Comparison of ENCODE assay signal across 8 mouse cellular contexts in genomic region chr6:70824085-70824986, GRCm38 (mm10). TPM values are rescaled to one million over a fixed set of nuclear protein-coding genes. Genes with fewer than 3 reads are reported as not detected.
DNase-seq lines count a peak whose midpoint lies in the region; ATAC-seq and TF ChIP-seq lines count a peak whose summit lies in the region.

No protein-coding gene starts in this region.

- H3K4me2 ChIP-seq in heart, embryonic 12.5 days, result peak overlapping the region; percentile 79
- H3K4me2 ChIP-seq in kidney, embryonic 15.5 days, result peak overlapping the region; percentile 76
- peak overlapping the region; percentile 70 for H3K4me2 ChIP-seq in limb, embryonic 14.5 days (replicated peaks; ENCODE audit: low read depth, low read length, severe bottlenecking)
- peak overlapping the region; percentile 75 for H3K4me2 ChIP-seq in midbrain, embryonic 14.5 days (ENCODE audit: low read length)

- no peaks in the 10 kb centered on the region for H3K27me3 ChIP-seq in erythroblast, embryonic 14.5 days (ENCODE audit: control insufficient read depth)
- H3K27me3 ChIP-seq in heart, embryonic 12.5 days (replicated peaks), result no peaks in the 10 kb centered on the region
- no peaks in the 10 kb centered on the region for H3K27me3 ChIP-seq in kidney, embryonic 15.5 days
- H3K27me3 ChIP-seq in limb, embryonic 14.5 days (ENCODE audit: control insufficient read depth, insufficient read depth, low read length), result no peaks in the 10 kb centered on the region
- no peaks in the 10 kb centered on the region for H3K27me3 ChIP-seq in midbrain, embryonic 14.5 days (ENCODE audit: control insufficient read depth, insufficient read depth, low read length)

- peak; percentile 97 for ATAC-seq in heart, embryonic 12.5 days (ENCODE audit: insufficient number of reproducible peaks, low FRiP score)
- peak; percentile 95 for ATAC-seq in kidney, embryonic 15.5 days (replicated peaks; ENCODE audit: low FRiP score)
- peak; percentile 88 for ATAC-seq in limb, embryonic 14.5 days (ENCODE audit: low FRiP score, low read depth)
- ATAC-seq in midbrain, embryonic 14.5 days (ENCODE audit: low FRiP score, low TSS enrichment), result peak; percentile 93

- peak overlapping the region; percentile 83 for H3K27ac ChIP-seq in heart, embryonic 12.5 days (ENCODE audit: poor library complexity, severe bottlenecking)
- H3K27ac ChIP-seq in kidney, embryonic 15.5 days, result 0 out of 2 replicates have a peak overlapping the region, but pooled peaks have one; percentile 7
- H3K27ac ChIP-seq in limb, embryonic 14.5 days (replicated peaks; ENCODE audit: low read depth, low read length), result no peak overlapping the region
- H3K27ac ChIP-seq in midbrain, embryonic 14.5 days (replicated peaks; ENCODE audit: low read depth, low read length), result peak overlapping the region; percentile 45

- H3K9me3 ChIP-seq in erythroblast, embryonic 14.5 days (ENCODE audit: control insufficient read depth, low read length), result no peaks in the 10 kb centered on the region; the same call in 1 of the 2 replicates
- no peaks in the 10 kb centered on the region for H3K9me3 ChIP-seq in heart, embryonic 12.5 days (replicated peaks)
- no peaks in the 10 kb centered on the region for H3K9me3 ChIP-seq in kidney, embryonic 15.5 days (replicated peaks)
- no peaks in the 10 kb centered on the region for H3K9me3 ChIP-seq in limb, embryonic 14.5 days (ENCODE audit: control insufficient read depth, low read length)
- H3K9me3 ChIP-seq in midbrain, embryonic 14.5 days (ENCODE audit: control insufficient read depth, low read length), result no peaks in the 10 kb centered on the region

- TF ChIP-seq CTCF in brain, embryonic 14.5 days (IDR thresholded peaks at IDR 0.05; ENCODE audit: borderline replicate concordance, extremely low read depth, insufficient read depth, insufficient read length), result no peak

- peak overlapping the region; percentile 64 for H3K9ac ChIP-seq in heart, embryonic 12.5 days
- peak overlapping the region; percentile 37; the same call in 1 of the 2 replicates for H3K9ac ChIP-seq in kidney, embryonic 15.5 days
- H3K9ac ChIP-seq in limb, embryonic 14.5 days (ENCODE audit: low read depth, low read length, severe bottlenecking), result peak overlapping the region; percentile 26
- H3K9ac ChIP-seq in midbrain, embryonic 14.5 days (replicated peaks; ENCODE audit: low read length), result peak overlapping the region; percentile 58

- no peak for TF ChIP-seq POLR2A in brain, embryonic 14.5 days (IDR thresholded peaks at IDR 0.05; ENCODE audit: borderline replicate concordance, extremely low read depth, insufficient read depth, insufficient read length, poor library complexity, severe bottlenecking)
- TF ChIP-seq POLR2A in limb, embryonic 14.5 days (IDR thresholded peaks at IDR 0.05; ENCODE audit: borderline replicate concordance, extremely low read depth, insufficient read depth, insufficient read length), result no peak

- DNase-seq in CD4-positive helper T cell, adult 2 months (ENCODE audit: low read depth, low spot score), result peak; percentile 87
- DNase-seq in brain, embryonic 14.5 days (ENCODE audit: low read depth), result peak; percentile 89
- peak; percentile 56 for DNase-seq in limb, embryonic 14.5 days (ENCODE audit: low spot score)
- peak; percentile 82 for DNase-seq in midbrain, embryonic 14.5 days
- DNase-seq in spleen, postnatal 10 days (ENCODE audit: low spot score in 2 of 2), result peak; percentile 63 to 76

- 8% methylated on average over 23 of the region's 23 CpGs for WGBS in heart, embryonic 12.5 days
- 7% methylated on average over 23 of the region's 23 CpGs for WGBS in kidney, embryonic 15.5 days
- WGBS in limb, embryonic 14.5 days, result 5% methylated on average over 23 of the region's 23 CpGs
- whole genome bisulfite sequencing in midbrain, embryonic 14.5 days, result 9% methylated on average over 23 of the region's 23 CpGs

- peaks cover 36% of the 10 kb centered on the region for H3K4me1 ChIP-seq in erythroblast, embryonic 14.5 days (ENCODE audit: control insufficient read depth)
- H3K4me1 ChIP-seq in heart, embryonic 12.5 days (replicated peaks), result peaks cover 23% of the 10 kb centered on the region
- H3K4me1 ChIP-seq in kidney, embryonic 15.5 days, result peaks cover 8% of the 10 kb centered on the region
- no peaks in the 10 kb centered on the region for H3K4me1 ChIP-seq in limb, embryonic 14.5 days (ENCODE audit: control insufficient read depth, insufficient read depth, low read length)
- peaks cover 5% of the 10 kb centered on the region for H3K4me1 ChIP-seq in midbrain, embryonic 14.5 days (ENCODE audit: control insufficient read depth, insufficient read depth, low read length)

- H3K4me3 ChIP-seq in erythroblast, embryonic 14.5 days (replicated peaks), result peak overlapping the region; percentile 64
- H3K4me3 ChIP-seq in heart, embryonic 12.5 days, result peak overlapping the region; percentile 45
- peak overlapping the region; percentile 46 for H3K4me3 ChIP-seq in kidney, embryonic 15.5 days (replicated peaks)
- H3K4me3 ChIP-seq in limb, embryonic 14.5 days (replicated peaks; ENCODE audit: low read length), result peak overlapping the region; percentile 37
- H3K4me3 ChIP-seq in midbrain, embryonic 14.5 days (replicated peaks; ENCODE audit: low read depth, low read length), result peak overlapping the region; percentile 39

- no peaks in the 10 kb centered on the region for H3K36me3 ChIP-seq in erythroblast, embryonic 14.5 days (ENCODE audit: control insufficient read depth)
- H3K36me3 ChIP-seq in heart, embryonic 12.5 days, result no peaks in the 10 kb centered on the region
- no peaks in the 10 kb centered on the region for H3K36me3 ChIP-seq in kidney, embryonic 15.5 days
- no peaks in the 10 kb centered on the region for H3K36me3 ChIP-seq in limb, embryonic 14.5 days (ENCODE audit: control insufficient read depth, insufficient read depth, low read length)
- H3K36me3 ChIP-seq in midbrain, embryonic 14.5 days (ENCODE audit: control insufficient read depth, insufficient read depth, low read length), result no peaks in the 10 kb centered on the region

RNA-seq across cellular contexts. Expression of gene Eif2ak3, which starts 20.0 kb away (rescaled TPM):
- polyA plus RNA-seq in brain, embryonic 14.5 days (2012; rRNA removed), result 17.2 and 20.2 TPM in 2 replicates
- 0.09 and 0.44 TPM in 2 replicates for polyA plus RNA-seq in erythroblast, embryonic 14.5 days (2012)
- 9.5 and 10.8 TPM in 2 replicates for polyA plus RNA-seq in heart, embryonic 12.5 days (2016; fragmentation: Nextera tagmentation; extraction: Ambion mirVana)
- 11.2 and 12.5 TPM in 2 replicates for polyA plus RNA-seq in kidney, embryonic 15.5 days (2015; fragmentation: Nextera tagmentation; extraction: Ambion mirVana)
- polyA plus RNA-seq in limb, embryonic 14.5 days (2012; rRNA removed), result 21.2 and 23.6 TPM in 2 replicates
- 14.0 and 14.2 TPM in 2 replicates for polyA plus RNA-seq in limb, embryonic 14.5 days (2014; fragmentation: Nextera tagmentation; extraction: Ambion mirVana)
- polyA plus RNA-seq in midbrain, embryonic 14.5 days (2014; fragmentation: Nextera tagmentation; extraction: Ambion mirVana), result 10.6 and 13.4 TPM in 2 replicates

RNA-seq across cellular contexts. Expression of gene Rpia, which starts 32.3 kb away (rescaled TPM):
- polyA plus RNA-seq in brain, embryonic 14.5 days (2012; rRNA removed), result 21.6 and 25.6 TPM in 2 replicates
- polyA plus RNA-seq in erythroblast, embryonic 14.5 days (2012), result 1.7 and 3.0 TPM in 2 replicates
- polyA plus RNA-seq in heart, embryonic 12.5 days (2016; fragmentation: Nextera tagmentation; extraction: Ambion mirVana), result 0.86 and 1.1 TPM in 2 replicates
- polyA plus RNA-seq in kidney, embryonic 15.5 days (2015; fragmentation: Nextera tagmentation; extraction: Ambion mirVana), result 3.1 and 3.4 TPM in 2 replicates
- polyA plus RNA-seq in limb, embryonic 14.5 days (2012; rRNA removed), result 20.4 and 24.3 TPM in 2 replicates
- 2.8 and 3.7 TPM in 2 replicates for polyA plus RNA-seq in limb, embryonic 14.5 days (2014; fragmentation: Nextera tagmentation; extraction: Ambion mirVana)
- 3.2 and 4.5 TPM in 2 replicates for polyA plus RNA-seq in midbrain, embryonic 14.5 days (2014; fragmentation: Nextera tagmentation; extraction: Ambion mirVana)
